Mouse (Mus musculus) forelimb bud, embryonic 11.5 days (tissue): ENCODE data around the gene St6galnac3.

Experiments used
- DNase-seq: peaks from one replicate; pipeline ENCODE4 v3.0.0-alpha.2; 2012; ENCODE audit warnings: low read depth, low spot score

St6galnac3 gene

DNA sequence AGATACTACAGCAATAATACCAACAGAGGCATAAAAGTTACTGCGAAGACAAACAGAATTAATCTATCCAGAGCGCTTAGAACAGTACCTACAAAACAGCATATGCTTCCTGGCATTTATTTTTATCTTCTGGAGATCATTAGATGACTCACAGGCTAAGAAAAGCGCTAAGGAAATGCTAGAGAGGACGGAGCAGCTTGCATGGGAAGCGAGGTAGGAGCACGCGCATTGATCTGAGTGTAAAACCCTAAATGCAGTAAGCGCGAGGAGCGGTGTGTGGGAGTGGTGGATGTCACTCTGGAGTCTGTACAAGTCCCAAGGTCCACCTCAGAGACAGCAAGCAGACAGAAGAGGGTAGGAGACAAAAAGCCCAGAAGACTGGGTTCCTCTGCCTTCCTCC, 486.6 kb downstream of the St6galnac3 start:
- DNase-seq = no peak

DNA sequence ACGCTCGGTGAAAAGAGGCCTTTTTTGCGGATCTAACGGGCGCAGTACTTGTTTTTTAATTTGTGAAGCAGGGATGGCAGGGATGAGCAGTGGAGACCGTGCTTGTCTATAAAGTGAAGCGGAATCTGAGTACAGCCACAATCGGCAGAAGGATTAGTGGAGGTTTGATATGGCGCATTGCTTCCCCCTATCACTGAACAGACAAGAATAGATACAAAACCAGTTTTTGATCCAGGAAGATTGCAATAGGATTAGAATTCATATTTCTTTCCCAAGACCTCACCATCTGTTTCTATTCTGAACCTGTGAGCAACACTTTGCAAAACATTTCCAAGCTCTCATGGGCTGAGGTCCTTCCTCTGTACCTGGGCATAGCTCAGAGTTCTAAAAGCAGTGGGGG, 488.7 kb downstream of the St6galnac3 start:
- no peak for DNase-seq

DNA sequence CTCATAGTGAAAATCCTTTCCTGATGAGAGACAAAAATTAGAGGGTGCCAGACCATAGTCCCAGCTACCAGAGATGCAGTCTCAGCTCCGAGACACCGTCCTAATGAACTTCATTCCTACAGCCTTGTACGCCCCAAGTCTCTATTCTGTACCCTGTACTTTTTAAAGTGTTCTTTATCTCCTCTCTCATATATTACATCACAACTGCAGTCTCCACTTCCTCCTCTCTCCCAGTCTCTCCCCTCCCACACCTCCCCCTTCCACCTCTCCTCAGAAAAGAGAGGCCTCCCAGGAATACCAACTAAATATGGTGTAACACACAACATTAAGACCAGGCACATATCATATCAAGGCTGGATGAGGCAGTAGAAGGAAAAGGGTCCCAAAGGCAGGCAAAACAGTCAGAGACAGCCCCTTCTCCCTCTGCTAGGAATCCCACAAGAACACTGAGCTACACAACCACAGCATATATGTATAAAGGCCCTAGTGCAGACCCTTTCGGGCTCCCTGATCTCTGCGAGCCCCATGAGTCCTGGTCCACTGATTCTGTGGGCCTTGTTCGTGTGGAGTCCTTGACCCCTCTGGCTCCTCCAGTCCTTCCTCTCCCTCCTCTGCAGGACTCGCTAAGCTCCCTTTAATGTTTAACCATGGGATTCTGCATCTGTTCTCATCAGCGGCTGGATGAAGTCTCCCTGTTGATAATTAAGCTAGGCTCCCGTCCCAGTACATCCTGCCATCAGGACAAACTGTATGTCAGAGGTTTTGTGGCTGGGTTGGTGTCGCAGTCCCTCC, 502.2 kb downstream of the St6galnac3 start:
- DNase-seq = no peak

DNA sequence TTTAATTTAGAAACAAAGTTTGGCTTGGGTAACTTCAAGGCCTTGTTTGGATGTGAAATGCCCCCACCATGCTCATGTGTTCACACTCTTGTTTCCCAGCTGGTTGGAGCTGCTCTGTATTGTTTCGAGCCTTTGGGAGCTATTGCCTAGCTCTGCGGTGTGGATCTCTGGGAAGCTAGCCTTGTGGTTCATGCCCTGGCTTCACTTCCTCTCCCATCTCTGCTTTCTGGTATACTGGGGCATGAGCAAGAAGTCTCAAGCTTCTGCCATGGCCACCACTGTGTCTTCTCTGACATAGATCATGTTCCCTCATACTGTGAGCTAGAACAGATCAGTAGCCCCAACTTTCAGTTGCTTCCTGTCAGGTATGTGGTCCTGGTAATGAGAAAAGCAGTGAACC, 505.6 kb downstream of the St6galnac3 start:
- DNase-seq = no peak

DNA sequence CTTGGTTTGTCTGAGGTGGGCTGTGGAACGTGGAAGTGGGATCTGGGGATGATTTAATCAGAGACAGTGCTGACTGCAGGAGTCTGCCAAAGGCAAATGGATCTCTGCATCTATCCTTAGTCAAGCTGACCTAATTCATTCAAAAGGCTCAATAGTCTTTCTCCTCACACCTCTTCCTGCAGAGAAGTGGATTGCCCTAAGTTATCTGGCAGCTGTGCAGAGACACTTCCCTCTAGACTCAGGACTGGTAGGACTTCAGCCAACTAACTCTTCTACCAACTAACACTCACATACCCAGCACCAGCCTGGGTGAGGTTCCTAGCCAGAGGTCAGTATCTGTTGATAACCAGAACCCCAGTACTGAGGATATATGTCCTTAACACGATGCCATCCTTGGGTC, 516.8 kb downstream of the St6galnac3 start:
- no peak for DNase-seq

DNA sequence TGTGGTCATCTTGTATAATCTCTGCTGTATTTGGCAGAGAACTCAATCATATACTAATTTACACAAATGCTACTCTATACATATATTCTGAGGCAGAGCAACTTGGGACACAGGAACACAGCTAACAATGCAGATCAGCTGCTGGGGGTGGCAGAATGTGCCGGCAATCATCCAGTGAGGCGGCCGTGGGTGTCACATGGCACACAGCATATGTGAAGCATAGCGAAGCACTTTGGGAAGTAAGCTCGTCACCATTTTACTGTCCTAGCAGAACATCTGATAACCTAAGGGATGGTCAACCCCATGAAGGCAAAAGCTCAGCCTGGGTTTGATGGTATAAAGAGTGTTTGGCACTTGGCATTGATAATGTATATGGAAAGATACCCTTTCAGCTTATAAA, 520.9 kb downstream of the St6galnac3 start:
- DNase-seq = no peak

DNA sequence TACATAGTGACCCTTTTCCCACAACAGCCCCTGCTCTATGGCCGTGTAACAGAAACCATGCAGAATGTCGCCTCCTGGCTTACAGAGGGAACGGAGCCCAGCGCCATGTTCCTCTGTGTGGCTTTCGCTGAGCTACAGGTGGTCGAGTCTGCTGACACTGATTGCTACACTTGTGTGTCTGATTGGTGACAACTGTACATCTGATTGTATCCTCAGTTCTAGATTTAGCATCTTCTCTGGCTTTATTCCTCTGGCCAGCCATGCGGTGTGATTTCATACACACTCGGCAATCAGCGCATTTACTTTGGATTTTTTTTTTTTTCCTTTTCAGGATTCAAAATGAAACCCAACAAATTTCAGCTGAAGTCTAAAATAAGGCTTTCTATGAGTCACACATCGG, 523.1 kb downstream of the St6galnac3 start:
- DNase-seq = no peak

DNA sequence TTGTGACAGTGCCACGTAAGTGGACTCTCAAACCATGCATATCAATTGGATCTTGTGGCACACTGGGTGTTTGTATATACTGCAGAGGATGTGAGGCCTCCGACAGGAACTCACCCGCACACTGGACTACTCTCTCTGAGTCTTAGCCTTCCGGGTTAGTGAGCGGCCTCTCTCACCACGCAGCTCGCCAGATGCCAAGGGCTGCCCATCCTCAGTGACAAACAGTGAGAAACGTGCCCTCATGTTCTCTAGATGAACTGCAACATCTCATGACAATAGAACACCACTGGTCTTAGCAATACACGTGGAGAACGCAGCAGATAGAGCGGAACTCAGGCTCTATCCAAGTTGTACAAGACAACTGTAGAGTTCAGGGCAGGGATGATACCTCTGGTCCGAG, 524.2 kb downstream of the St6galnac3 start:
- no peak for DNase-seq

DNA sequence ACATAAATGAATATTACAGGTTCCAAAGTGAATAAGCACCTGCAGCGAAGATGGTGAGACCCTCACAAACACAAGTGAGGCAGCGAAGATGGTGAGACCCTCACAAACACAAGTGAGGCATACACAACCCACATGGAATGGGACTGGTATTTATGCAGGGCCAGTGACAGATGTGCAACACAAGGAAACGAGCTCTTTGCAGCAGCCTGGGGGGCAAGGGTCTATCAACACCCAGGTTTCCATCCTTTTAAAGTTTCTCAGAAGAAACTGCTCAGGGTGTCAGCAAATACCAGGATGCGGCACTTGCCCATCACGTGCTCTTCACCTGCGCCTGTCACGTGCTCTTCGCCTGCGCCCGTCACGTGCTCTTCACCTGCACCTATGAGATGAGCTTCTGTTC, 524.9 kb downstream of the St6galnac3 start:
- no peak for DNase-seq

DNA sequence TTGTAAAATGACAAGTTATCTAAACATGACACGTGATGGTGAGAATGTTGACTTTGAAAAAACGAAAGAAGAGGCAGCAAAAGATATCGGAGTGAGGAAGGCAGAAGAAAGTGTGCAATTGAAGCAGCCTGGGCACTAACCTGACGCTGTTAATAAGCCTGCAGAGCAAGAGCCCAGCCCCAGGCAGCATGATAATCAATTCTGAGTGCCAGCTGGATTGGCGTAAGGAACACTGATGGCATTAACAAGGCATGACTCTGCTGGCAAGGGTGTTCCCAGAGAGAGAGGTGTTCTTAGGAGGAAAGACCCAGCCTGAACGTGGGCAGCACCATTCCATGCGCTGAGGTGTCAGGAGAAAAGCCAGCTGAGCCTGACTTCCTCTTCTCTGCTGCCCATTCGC, 525.7 kb downstream of the St6galnac3 start:
- no peak for DNase-seq

DNA sequence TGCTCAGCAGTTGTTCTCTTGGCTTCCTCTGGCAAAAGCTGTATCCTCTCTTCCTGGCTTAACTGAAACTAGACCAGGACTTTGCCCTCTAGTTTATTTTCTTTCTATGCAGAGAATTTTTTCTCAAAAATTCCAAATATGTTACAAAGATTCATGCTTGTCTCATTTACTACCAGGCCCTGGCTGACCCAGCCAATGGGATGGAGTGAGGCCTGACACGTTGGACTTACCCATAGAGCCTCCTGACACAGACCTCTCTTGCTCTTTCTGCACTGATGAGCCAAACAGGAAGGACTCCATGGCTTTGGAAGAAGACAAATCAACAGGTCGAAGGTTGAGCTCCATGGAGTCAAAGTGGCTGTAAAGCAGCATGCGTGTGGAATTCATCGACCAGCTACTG, 526.5 kb downstream of the St6galnac3 start:
- no peak for DNase-seq

DNA sequence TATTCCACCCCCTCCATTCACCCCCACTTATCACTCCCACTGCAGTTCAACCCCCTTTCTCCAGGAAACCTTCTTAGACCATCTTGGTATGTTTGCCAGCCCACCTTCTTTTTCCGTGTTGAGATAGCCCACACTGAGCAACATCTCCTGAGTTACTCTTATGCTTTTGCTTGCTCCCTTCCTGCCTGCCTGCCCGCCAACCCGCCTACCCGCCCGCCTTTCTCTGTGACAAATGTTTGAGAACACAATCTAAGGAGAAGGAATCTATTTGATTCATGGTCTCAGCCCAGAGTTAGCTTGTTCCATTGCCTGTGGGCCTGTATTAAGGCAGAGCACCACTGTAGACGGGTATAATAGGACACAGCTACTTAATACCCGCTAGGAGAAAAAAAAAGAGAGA, 531.9 kb downstream of the St6galnac3 start:
- DNase-seq = no peak

DNA sequence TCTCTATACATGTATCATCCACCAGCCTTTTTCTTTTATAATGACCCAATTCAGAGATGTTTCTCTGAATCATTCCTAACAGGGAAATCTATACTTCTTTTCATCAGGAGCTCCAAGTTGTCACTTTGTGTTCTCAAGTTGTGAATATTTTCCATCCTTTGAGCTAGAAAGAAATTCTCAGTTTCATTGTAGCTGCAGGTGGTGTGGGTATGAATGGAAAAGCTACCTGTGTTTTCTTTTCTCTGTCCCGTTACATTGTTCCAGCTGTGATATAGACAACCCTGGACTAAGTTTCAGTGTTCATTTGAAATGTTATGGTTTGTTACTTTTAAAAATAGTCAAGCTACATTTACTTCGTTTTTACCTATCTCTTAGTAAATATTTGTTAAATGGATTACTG, 534.2 kb downstream of the St6galnac3 start:
- no peak for DNase-seq

DNA sequence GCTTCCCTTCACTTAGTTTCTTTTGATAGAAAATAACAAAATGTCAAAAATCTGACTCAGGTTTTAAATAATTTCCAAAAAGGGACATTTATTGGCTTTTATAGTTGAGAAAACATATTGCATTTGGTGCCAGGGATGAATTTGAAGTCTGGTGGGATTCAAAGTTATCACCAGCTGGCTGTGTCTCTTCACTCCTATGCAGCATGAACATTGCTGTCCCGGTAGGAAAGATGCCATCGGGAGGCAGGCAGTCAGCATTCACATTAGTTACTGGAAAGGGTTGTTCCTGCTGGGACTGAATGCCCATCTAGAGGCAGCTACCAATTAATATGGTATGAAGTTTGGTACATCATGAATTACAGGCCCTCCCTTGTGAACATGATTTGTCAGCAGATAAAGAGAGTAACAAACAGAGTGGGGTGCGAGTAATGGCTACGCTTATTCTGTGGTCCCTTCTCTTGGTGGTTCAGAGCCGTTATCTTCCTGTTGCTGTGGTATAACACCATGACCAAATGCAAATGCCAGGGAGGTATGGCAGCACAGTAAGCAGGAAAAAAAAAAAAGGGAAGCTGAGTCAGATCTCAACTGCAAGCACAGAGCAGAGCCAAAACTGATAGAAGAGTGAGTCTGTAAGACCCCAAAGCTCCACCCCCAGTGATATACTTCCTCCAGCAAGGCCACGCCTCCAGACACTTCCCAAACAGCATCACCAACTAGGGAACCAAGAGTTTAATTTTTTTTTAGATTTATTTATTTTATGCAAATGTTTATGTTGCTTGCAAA, 535.1 kb downstream of the St6galnac3 start:
- DNase-seq = no peak

DNA sequence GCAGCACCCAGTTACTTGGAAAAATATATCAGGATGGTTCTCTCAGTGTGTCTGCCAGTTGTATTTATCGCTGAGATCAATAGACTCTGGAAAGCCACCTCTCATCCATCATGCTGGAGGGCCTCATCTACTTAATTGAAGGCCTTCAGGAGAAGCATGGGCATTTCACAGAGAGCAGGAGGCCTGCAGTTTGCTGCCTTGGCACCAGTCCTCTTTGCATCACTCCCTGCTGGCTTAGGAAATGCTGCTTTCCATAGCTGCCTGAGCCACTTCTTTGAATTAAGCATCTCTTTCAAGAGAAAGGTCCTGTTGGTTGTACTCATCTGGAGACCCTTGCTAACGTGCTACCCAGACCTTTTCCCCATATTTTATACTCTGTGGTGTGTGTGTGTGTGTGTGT, 536.8 kb downstream of the St6galnac3 start:
- DNase-seq = no peak

DNA sequence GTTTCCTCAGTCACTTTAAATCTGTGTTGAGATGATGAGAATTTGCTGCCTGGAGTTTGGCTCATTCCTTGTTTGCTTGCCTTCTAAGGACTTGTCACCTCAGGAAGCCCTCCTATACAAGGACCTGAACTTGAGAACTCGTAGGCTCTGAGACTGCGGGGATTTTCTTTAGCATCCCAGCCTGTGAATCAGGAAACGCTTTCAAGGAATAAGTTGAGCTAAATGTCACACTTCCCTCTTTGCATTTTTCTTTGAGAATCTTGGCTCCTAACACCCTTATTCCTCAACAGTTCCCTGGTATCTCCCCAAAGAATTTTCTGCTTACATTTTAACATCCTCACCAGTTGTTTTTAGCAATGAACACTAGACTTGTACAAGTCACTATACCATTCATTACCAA, 539.9 kb downstream of the St6galnac3 start:
- no peak for DNase-seq

DNA sequence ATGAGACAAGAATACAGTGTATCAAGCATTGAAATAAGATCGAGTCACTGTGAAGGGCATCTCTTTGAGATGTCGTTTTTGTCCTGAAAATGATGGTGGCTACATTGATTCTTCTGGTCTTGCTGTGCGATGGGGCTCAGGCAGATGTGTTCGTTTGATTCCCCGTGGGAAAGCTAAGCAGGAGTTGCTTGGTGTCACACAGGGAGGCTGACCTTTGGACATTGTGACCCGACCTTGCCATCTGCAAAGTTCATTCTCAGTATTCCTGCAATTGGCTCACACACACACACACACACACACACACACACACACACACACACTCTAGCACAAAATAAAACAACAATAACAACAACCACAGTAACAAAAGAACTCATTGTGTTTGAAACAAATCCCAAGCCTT, 543.7 kb downstream of the St6galnac3 start:
- DNase-seq = no peak

DNA sequence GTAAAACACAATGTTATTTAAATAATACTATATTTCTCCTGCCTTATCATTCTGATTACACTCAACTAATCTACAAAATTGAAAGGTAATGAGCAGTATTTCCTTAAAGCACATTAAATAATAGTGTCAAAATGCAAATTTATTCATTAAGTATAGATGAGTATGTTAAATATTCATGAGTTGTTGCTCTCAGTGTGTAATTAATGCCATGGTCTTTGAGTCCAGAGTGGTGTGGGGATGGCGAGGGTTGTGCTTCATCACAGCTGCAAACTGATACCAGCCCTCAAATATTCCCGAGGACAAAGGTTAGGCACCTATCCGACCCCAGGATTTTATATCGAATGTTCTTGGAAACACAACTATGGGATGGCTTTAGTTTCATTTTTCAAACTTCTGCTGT, 548.2 kb downstream of the St6galnac3 start:
- DNase-seq = no peak

DNA sequence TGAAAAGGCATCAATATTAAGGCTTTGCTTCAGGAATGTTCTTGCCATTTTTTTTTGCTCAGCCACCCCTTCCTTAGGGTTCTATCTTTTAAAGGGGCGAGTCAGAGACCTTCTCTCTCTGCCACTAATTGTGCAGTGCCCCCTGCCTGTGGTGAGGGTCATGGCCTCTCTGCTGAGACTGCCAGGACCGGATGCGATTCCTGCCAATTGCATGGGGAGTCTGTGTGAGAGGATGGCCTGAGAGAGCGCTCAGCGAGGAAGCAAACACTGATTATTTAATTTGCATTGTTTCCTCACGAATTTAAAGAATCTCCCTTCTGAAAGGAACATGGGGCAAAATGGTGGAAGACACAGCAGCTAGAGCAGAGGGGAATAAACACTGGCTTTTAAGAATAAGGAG, 548.6 kb downstream of the St6galnac3 start:
- no peak for DNase-seq

DNA sequence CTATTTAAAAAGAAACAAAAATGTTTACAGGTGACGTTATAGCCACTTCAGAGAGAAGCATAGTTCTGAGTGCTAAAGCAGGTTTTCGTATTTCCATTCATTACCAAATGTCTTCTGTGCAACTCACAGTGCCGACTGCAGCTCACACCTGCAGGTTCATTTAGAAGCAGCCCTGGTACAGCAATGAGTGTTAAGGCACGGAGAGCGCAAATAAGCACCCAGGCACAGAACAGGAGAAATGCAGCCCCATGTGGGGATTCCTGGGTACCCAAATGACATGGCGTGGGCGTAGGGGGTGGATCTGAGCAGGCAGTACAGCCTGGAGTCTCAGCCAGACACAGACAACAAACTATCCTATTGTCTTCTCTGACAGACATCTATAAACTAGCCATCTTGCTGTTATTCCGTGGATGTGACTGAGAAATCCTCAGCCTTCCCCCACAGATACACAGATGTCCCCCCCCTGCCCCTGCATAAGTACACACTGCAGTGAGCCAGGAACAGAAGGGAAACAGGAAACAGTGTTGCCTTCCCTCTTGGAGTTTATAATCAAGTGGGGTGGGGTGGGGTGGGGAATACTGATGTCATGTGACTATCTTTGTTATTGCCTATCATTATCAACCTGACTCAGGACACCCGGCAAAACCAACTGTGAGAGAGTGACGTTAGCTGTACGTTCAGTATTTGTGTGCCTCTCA, 550.5 kb downstream of the St6galnac3 start:
- no peak for DNase-seq

DNA sequence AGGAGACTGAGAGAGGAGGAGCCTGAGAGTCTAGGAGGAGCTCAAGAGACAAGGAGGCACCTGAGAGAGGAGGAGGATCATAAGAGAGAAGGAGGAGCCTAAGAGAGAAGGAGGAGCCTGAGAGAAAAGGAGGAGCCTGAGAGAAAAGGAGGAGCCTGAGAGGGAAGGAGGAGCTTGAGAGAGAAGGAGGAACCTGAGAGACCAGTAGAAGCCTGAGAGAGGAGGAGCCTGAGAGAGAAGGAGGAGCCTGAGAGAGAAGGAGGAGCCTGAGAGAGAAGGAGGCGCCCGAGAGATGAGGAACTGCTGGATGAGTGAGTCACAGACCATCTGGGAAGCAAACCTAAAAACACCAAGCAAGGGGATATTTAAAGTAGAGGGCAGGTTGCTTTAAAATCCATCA, 551.4 kb downstream of the St6galnac3 start:
- no peak for DNase-seq

DNA sequence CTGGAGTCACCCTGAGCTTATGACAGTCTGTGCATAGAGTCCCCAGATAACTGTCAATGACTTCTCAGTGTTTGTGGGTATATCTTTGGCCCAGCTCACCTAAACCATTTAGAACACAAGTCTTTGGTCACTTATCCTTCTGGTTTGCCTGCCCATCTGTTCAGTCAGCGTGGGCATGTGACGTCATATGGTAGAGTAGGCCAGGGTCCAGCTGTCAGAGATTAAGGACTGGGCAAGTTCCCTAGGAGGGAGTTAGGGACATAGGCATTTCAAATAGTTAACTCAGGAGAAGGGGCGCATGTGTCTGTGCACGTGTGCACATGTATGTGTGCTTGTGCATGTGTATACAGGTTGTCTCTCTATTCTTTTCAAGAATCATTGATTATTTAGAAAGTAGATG, 554.8 kb downstream of the St6galnac3 start:
- no peak for DNase-seq

DNA sequence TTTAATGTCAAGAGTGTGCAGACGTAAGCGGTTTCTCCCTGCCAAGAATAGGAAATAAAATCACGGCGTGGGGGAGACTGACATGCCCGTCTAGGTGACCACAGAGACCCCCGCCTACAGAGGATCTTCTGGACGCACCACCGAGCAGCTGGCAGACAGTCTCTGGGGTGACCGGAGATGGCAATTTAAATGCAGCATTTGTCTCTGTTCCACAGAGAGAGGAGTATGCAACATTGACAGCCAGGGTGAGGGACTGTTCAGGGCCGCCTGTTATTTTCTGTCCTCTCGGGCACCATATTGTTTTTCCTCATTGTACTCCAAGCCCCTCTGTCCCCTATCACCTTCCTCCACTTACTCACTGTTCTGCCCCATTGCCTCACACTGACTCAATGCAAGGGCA, 555.2 kb downstream of the St6galnac3 start:
- no peak for DNase-seq
